Mouse (Mus musculus) CH12.LX (cell line): Measurements from ENCODE around the gene Fam19a1.

Source experiments
- CTCF ChIP-seq, 2 experiments: IDR thresholded peaks in 1 of 2; conservative IDR thresholded peaks in 1 of 2; 2 replicates each; pipeline ENCODE4 v1.5.1; 2011 to 2012; ENCODE audit warnings: low read depth in 2 of 2, low read length in 2 of 2, improper control_type of control experiment in 1 of 2, inconsistent platforms in 1 of 2, mild to moderate bottlenecking in 1 of 2, moderate library complexity in 1 of 2
- KAT2A ChIP-seq: IDR thresholded peaks from 2 replicates; pipeline ENCODE4 v1.6.1; 2012; ENCODE audit warnings: low read length, improper control_type of control experiment, inconsistent platforms; ENCODE audit not compliant: insufficient replicate concordance
- POLR2A ChIP-seq: IDR thresholded peaks from 2 replicates; pipeline ENCODE4 v1.6.1; 2011; ENCODE audit warnings: low read depth, mild to moderate bottlenecking, improper control_type of control experiment, low read length
- ZC3H11A ChIP-seq: IDR thresholded peaks from 2 replicates; pipeline ENCODE4 v1.6.1; 2012; ENCODE audit warnings: low read depth, mild to moderate bottlenecking, inconsistent platforms, low read length, improper control_type of control experiment
- ZNF384 ChIP-seq: IDR thresholded peaks from 2 replicates; pipeline ENCODE4 v1.6.1; 2012; ENCODE audit warnings: low read depth, low read length, improper control_type of control experiment, inconsistent platforms

DNA sequence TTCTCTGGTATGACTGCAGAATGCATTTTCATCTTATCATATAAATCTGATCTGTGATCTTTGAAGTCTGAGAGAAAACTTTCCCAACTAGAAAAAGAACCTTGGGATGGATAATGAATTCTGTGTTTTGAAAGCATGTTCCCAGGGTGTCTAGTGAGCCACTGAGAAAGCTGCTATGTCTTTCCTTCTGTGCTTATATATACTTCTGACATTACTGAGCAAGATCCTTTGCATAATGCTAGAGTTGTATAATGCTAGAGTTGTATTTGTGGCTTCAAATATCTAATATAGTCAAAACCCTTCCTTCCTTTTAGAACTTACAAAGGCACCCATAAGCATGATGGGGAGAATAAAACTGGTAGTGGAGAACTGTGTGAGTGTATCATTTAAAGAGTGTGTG is 65.6 kb downstream of the Fam19a1 start:
- TF ChIP-seq ZC3H11A (no peak), POLR2A (no peak), ZNF384 (no peak), CTCF (conservative IDR thresholded peaks at IDR 0.05 in 1 of 2, IDR thresholded peaks at IDR 0.05 in 1 of 2; ENCODE audit: low read depth in 2 of 2, low read length in 2 of 2) (no peak), KAT2A (no peak)
